Mouse (Mus musculus) forebrain, embryonic 14.5 days (tissue): ENCODE measurements around the gene Coq10b. TPM values are rescaled to one million over a fixed set of nuclear protein-coding genes. Genes with fewer than 3 reads are reported as not detected.

Source experiments
- ATAC-seq: fragments of 200-750 bp; cut with Nextera tagmentation; 2 replicates; pipeline ENCODE4 v1.8.0; 2017; ENCODE audit warnings: mild to moderate bottlenecking, moderate library complexity
- DNase-seq: peaks from one replicate; pipeline ENCODE4 v3.0.0-alpha.2; 2015; ENCODE audit warnings: low spot score
- H3K27ac ChIP-seq: fragments of 300-500 bp; sonication (generic); 2 replicates; pipeline ENCODE4 v1.5.1; 2014; ENCODE audit warnings: low read depth, mild to moderate bottlenecking, control low read depth, low read length, moderate library complexity
- H3K27me3 ChIP-seq: fragments of 300-500 bp; sonication (generic); replicated peaks from 2 replicates; pipeline ENCODE4 v1.6.1; 2014; ENCODE audit warnings: low read length, control low read depth, mixed read lengths; ENCODE audit not compliant: control insufficient read depth, insufficient read depth
- H3K36me3 ChIP-seq: fragments of 300-500 bp; sonication (generic); 2 replicates; pipeline ENCODE4 v1.6.1; 2014; ENCODE audit warnings: low read length, control low read depth; ENCODE audit not compliant: control insufficient read depth, insufficient read depth
- H3K4me1 ChIP-seq: fragments of 300-500 bp; sonication (generic); 2 replicates; pipeline ENCODE4 v1.6.1; 2014; ENCODE audit warnings: antibody characterized with exemption, low read length, control low read depth; ENCODE audit not compliant: control insufficient read depth, insufficient read depth
- H3K4me2 ChIP-seq: fragments of 300-500 bp; sonication (generic); 2 replicates; pipeline ENCODE4 v1.6.1; 2014; ENCODE audit warnings: mild to moderate bottlenecking, control low read depth, low read length
- H3K4me3 ChIP-seq: fragments of 300-500 bp; sonication (generic); 2 replicates; pipeline ENCODE4 v1.5.1; 2014; ENCODE audit warnings: low read depth, low read length, control low read depth
- H3K9ac ChIP-seq: fragments of 300-500 bp; sonication (generic); 2 replicates; pipeline ENCODE4 v1.6.1; 2014; ENCODE audit warnings: mild to moderate bottlenecking, low read length, control low read depth, moderate library complexity
- H3K9me3 ChIP-seq: fragments of 300-500 bp; sonication (generic); replicated peaks from 2 replicates; pipeline ENCODE4 v1.6.1; 2016; ENCODE audit warnings: low read length, control low read depth, mixed read lengths; ENCODE audit not compliant: control insufficient read depth
- WGBS: fragments of 180-500 bp; shearing (Covaris S2); extraction: QIAGEN DNeasy Blood & Tissue Kit; methylation state at CpG from one replicate; pipeline ENCODE4 v1.1.7; 2014; 5-methylcytosine and 5-hydroxymethylcytosine counted together
- polyA plus RNA-seq: library from polyadenylated mRNA; unstranded; fragments of >200 nt; fragmentation: Nextera tagmentation; extraction: Ambion mirVana; gene quantifications from 2 replicates; pipeline ENCODE4 v1.2.1, GENCODE M21; 2014

Gene Coq10b
- polyA plus RNA-seq, 1 experiment from 2014 or later, result 39.5 TPM

GRCm38 (mm10) chr1:55109066-55109766, 56.6 kb downstream of the Coq10b start:
- H3K9me3 ChIP-seq, result no peaks in the 10 kb centered on the region
- no peak overlapping the region for H3K4me3 ChIP-seq
- no peaks in the 10 kb centered on the region for H3K4me1 ChIP-seq
- 84% methylated on average over 4 of the region's 4 CpGs for WGBS
- no peak overlapping the region for H3K4me2 ChIP-seq
- no peak overlapping the region for H3K27ac ChIP-seq
- H3K9ac ChIP-seq, result no peak overlapping the region
- H3K27me3 ChIP-seq, result no peaks in the 10 kb centered on the region
- DNase-seq, result no peak
- ATAC-seq, result no peak
- H3K36me3 ChIP-seq, result no peaks in the 10 kb centered on the region

Other genes starting within 250 kb of the Coq10b start
- gene Ankrd44, start 126.4 kb upstream of the Coq10b start, polyA plus RNA-seq, result 18.9 and 24.4 TPM in 2 replicates
- gene Sf3b1, start 25.3 kb upstream of the Coq10b start, polyA plus RNA-seq, result 407 and 415 TPM in 2 replicates
- 257 and 283 TPM in 2 replicates for gene Hspe1, start 35.4 kb downstream of the Coq10b start, polyA plus RNA-seq
- gene Hspd1, start 35.5 kb downstream of the Coq10b start, polyA plus RNA-seq, result 240 and 246 TPM in 2 replicates
- 173 and 187 TPM in 2 replicates for gene Mob4, start 78.5 kb downstream of the Coq10b start, polyA plus RNA-seq
- 12.1 and 12.2 TPM in 2 replicates for gene Rftn2, start 174.0 kb downstream of the Coq10b start, polyA plus RNA-seq
- 3.0 and 4.5 TPM in 2 replicates for gene Mars2, start 184.4 kb downstream of the Coq10b start, polyA plus RNA-seq